Mouse (Mus musculus): ENCODE measurements around the gene Wdfy3. TPM values are rescaled to one million over a fixed set of nuclear protein-coding genes. Genes with fewer than 3 reads are reported as not detected.
"Not testable (repeated sequence)": the region's sequence is repeated elsewhere in the genome, so short reads cannot be mapped to it uniquely, and the experiment has no call there.

The Wdfy3 gene
- polyA plus RNA-seq, 1 experiment from 2014 or later = 15.7 TPM

DNA sequence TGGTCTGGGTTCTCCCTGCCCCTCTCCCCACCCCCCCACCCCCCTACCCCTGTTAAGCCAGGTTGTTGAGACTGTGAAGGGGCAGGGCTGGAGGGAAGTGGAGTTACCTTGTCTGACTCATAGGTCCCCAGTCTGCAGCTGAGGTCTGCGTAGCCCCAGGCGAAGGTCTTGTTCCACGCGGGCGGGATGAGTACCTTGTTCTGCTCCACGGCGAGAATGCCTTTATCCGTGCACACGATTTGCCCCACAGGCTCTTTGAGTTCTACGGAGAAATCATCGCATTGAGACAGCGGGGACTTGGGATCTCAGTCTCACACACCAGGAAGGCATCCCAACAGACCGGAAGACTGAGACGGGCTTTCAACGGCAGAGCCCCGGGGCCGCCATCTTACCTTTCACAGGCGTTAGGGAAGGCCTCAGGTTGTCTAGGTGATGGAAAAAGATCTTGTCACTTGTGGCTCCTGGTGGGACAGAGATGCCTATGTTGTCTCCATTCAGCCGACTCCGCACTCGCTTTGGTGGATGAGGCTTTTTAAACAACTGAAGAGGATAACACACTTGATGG, 217.5 kb downstream of the Wdfy3 start:
- no peak for ATAC-seq (ENCODE audit: insufficient number of reproducible peaks, low FRiP score)
- Histone ChIP-seq H3K4me1 (replicated peaks) (no peaks in the 10 kb centered on the region), H3K4me3 (no peak overlapping the region), H3K27me3 (replicated peaks) (no peaks in the 10 kb centered on the region), H3K27ac (ENCODE audit: poor library complexity, severe bottlenecking) (no peak overlapping the region), H3K4me2 (no peak overlapping the region), H3K9ac (no peak overlapping the region), H3K9me3 (replicated peaks) (no peaks in the 10 kb centered on the region), H3K36me3 (peaks cover 91% of the 10 kb centered on the region)
- 95% methylated on average over 21 of the region's 21 CpGs for WGBS

DNA sequence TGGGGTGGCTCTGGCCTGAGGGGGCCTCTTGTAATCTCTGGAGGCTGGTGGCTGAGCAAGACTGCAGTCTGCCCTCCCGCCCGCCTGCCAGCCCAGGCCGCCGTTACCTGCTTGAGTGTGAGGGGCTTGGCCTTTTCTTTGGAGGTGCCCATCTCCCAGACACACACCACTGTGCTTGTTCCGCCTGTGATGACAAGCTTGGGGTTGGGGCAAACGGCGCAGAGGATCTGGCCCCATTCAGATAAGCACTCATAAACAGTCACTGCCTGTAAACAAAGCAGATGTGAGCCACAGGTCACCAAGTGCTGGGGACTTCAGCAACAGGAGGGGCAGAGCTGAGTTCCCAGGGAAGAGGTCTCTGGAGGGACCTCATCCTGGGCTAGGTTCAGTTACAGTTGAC, 218.6 kb downstream of the Wdfy3 start:
- Histone ChIP-seq H3K4me3 (no peak overlapping the region), H3K9me3 (replicated peaks) (no peaks in the 10 kb centered on the region), H3K27ac (ENCODE audit: poor library complexity, severe bottlenecking) (no peak overlapping the region), H3K9ac (no peak overlapping the region), H3K4me1 (replicated peaks) (no peaks in the 10 kb centered on the region), H3K27me3 (replicated peaks) (no peaks in the 10 kb centered on the region), H3K36me3 (peaks cover 98% of the 10 kb centered on the region), H3K4me2 (no peak overlapping the region)
- 79% methylated on average over 7 of the region's 7 CpGs for WGBS
- ATAC-seq (ENCODE audit: insufficient number of reproducible peaks, low FRiP score) = no peak

DNA sequence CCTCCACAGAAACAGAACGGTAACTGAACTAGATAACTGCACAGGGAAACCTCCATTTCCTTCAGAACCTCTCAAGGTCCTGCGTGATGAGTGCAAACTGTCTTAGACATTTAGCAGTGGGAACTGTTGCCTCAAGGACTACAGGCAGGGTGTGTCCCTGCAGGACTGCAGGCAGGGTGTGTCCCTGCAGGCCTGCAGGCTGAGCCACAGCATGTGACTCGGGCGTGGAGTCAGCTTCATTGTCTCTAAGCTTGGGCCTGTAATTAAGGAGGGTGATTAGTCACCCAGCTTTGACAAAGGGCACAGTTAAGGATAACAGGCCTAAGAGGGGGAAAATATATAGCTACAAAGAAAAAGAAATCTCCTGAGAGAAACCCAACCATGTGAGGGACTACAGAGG, 222.0 kb downstream of the Wdfy3 start:
- Histone ChIP-seq H3K36me3 (peaks cover 99% of the 10 kb centered on the region), H3K9ac (no peak overlapping the region), H3K4me1 (replicated peaks) (no peaks in the 10 kb centered on the region), H3K4me3 (no peak overlapping the region), H3K27me3 (replicated peaks) (no peaks in the 10 kb centered on the region), H3K4me2 (no peak overlapping the region), H3K27ac (ENCODE audit: poor library complexity, severe bottlenecking) (no peak overlapping the region), H3K9me3 (replicated peaks) (no peaks in the 10 kb centered on the region)
- 73% methylated on average over 4 of the region's 4 CpGs for WGBS
- ATAC-seq (ENCODE audit: insufficient number of reproducible peaks, low FRiP score) = no peak

DNA sequence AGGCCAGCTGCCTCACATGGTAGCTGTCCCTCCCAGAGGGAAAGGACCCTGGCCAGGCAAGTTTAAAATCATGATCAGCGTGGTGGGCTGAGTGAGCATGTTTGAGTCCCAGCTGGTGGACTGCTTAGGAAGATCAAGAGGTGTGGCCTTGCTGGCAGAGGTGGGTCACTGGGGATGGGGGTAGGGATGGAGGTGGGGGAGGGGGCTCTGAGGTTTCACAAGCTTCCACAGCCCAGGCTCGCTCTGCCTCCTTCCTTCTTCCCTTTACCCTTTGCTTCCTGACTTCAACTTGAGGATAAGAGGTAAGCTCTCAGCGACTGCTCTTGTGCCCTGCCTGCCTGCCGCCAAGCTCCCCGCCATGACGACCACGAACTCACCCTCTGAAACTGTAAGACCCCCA, 222.4 kb downstream of the Wdfy3 start:
- Histone ChIP-seq H3K27me3 (replicated peaks) (no peaks in the 10 kb centered on the region), H3K36me3 (peaks cover 99% of the 10 kb centered on the region), H3K4me1 (replicated peaks) (no peaks in the 10 kb centered on the region), H3K27ac (ENCODE audit: poor library complexity, severe bottlenecking) (no peak overlapping the region), H3K4me2 (no peak overlapping the region), H3K9ac (no peak overlapping the region), H3K4me3 (no peak overlapping the region), H3K9me3 (replicated peaks) (no peaks in the 10 kb centered on the region)
- 79% methylated on average over 7 of the region's 7 CpGs for WGBS
- no peak for ATAC-seq (ENCODE audit: insufficient number of reproducible peaks, low FRiP score)

DNA sequence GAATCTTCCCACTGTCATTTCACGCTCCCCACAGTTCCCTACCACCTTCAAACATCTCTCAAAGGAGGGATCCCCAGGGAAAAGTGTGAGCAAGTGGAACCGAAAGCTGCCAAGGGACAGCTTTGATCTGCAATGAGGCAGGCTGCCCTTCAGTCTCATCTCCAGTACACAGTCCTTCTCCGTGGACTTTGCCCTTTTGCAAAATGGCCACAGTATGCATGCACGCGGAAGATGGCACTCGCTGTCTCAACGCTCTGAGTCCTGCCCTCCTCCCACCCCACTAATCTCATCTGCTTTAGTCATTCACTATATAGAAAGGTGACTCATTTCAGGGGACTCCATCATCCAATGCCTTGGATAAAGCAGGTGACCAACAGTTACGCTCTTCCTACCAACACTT, 223.8 kb downstream of the Wdfy3 start:
- Histone ChIP-seq H3K4me2 (no peak overlapping the region), H3K9ac (no peak overlapping the region), H3K4me1 (replicated peaks) (no peaks in the 10 kb centered on the region), H3K9me3 (replicated peaks) (no peaks in the 10 kb centered on the region), H3K4me3 (no peak overlapping the region), H3K27ac (ENCODE audit: poor library complexity, severe bottlenecking) (no peak overlapping the region), H3K36me3 (peaks cover 99% of the 10 kb centered on the region), H3K27me3 (replicated peaks) (no peaks in the 10 kb centered on the region)
- WGBS = 93% methylated on average over 8 of the region's 8 CpGs
- ATAC-seq (ENCODE audit: insufficient number of reproducible peaks, low FRiP score) = no peak

DNA sequence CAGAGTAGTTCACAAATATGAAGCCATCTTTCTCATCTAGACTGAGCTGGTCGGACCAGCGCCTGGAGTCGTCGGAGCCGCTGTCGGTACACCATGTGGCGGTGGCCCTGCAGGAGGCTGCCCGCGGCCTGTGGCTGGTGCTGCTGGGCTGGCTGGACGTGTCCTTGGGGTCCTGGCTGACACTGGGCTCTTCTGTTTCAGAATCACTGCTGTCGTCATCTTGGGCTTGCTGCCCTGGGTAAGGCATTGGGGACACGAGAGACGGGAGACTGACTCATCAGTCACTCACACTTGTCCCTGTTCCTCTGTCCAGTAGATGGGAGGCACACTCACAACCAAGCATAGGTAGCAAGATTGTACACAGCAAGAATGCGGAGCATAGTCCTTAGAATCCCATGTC, 224.7 kb downstream of the Wdfy3 start:
- Histone ChIP-seq H3K9me3 (replicated peaks) (no peaks in the 10 kb centered on the region), H3K4me2 (no peak overlapping the region), H3K4me3 (no peak overlapping the region), H3K27me3 (replicated peaks) (no peaks in the 10 kb centered on the region), H3K9ac (no peak overlapping the region), H3K36me3 (peaks cover 100% of the 10 kb centered on the region), H3K4me1 (replicated peaks) (no peaks in the 10 kb centered on the region), H3K27ac (ENCODE audit: poor library complexity, severe bottlenecking) (no peak overlapping the region)
- WGBS = 94% methylated on average over 14 of the region's 14 CpGs
- ATAC-seq (ENCODE audit: insufficient number of reproducible peaks, low FRiP score) = no peak

DNA sequence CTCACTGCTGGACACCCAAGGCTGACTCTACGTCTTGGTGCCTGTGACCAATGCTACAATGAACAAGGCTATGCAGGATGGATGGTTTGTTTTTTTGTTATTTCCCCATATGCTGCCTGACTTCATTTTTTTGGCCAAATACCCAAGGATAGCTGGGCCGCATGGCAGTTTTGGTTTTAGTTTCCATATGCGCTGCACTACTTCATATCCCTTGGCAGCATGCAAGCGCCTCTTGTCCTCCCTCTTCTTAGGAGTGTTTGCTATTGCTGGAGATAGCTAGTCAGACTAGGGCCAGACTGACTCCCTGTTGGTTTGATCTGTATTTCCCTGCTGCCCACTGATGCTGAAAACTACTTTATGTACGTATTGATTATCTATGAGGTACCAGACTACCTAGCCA, 229.2 kb downstream of the Wdfy3 start:
- no peak overlapping the region for H3K4me2 ChIP-seq
- H3K4me1 ChIP-seq (replicated peaks) = no peaks in the 10 kb centered on the region
- no peaks in the 10 kb centered on the region for H3K27me3 ChIP-seq (replicated peaks)
- no peak overlapping the region for H3K27ac ChIP-seq (ENCODE audit: poor library complexity, severe bottlenecking)
- no peak overlapping the region for H3K9ac ChIP-seq
- no peak for ATAC-seq (ENCODE audit: insufficient number of reproducible peaks, low FRiP score)
- H3K9me3 ChIP-seq (replicated peaks) = no peaks in the 10 kb centered on the region
- WGBS = 97% methylated on average over 5 of the region's 5 CpGs
- peaks cover 93% of the 10 kb centered on the region for H3K36me3 ChIP-seq
- H3K4me3 ChIP-seq = no peak overlapping the region

DNA sequence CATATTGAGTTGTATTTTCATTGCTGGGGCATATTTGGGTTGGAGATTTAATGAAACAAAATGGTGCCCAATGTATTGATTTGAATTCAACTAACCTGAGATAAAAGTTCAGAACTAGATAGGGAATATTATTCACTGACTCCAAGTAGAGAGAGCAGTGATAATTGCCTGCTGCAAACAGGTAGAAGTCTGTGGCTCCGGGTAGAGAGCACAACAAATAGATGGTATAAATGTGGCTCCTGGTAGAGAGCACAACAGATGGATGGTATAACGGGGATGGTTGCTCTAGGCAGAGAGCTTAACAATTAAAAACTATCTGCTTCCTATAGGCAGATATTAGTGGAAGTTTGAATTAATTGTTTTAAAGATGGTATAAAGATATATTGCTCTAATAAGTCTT, 232.1 kb downstream of the Wdfy3 start:
- H3K36me3 ChIP-seq = peaks cover 82% of the 10 kb centered on the region
- H3K27ac ChIP-seq (ENCODE audit: poor library complexity, severe bottlenecking); H3K27me3 ChIP-seq (replicated peaks); H3K9ac ChIP-seq; H3K9me3 ChIP-seq (replicated peaks); H3K4me3 ChIP-seq; H3K4me1 ChIP-seq (replicated peaks); ATAC-seq (ENCODE audit: insufficient number of reproducible peaks, low FRiP score); H3K4me2 ChIP-seq: not testable (repeated sequence)
- WGBS = 87% methylated on average over 2 of the region's 2 CpGs

DNA sequence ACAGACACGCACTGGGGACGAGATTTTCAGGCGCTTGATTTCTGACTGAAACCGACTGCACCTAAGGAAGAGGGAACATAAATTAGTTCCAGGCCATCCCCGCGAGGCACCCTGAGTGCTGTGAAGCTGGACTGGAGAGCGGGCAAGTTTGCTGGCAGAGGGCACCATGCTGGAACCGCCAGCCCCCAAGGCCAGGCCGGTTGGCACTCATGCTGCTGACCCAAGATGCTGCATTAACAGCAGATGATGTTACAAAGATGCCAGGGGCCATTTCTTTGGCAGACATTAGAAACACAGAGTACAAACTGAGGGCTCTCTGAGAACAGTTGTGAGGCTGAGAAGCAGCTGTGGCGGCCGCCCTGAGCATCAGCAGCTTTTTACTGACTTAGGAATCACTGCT, 233.5 kb downstream of the Wdfy3 start:
- Histone ChIP-seq H3K27me3 (replicated peaks) (no peaks in the 10 kb centered on the region), H3K4me1 (replicated peaks) (no peaks in the 10 kb centered on the region), H3K36me3 (peaks cover 74% of the 10 kb centered on the region), H3K4me2 (no peak overlapping the region), H3K9me3 (replicated peaks) (no peaks in the 10 kb centered on the region), H3K27ac (ENCODE audit: poor library complexity, severe bottlenecking) (no peak overlapping the region), H3K4me3 (no peak overlapping the region), H3K9ac (no peak overlapping the region)
- WGBS = 90% methylated on average over 11 of the region's 11 CpGs
- ATAC-seq (ENCODE audit: insufficient number of reproducible peaks, low FRiP score) = no peak

DNA sequence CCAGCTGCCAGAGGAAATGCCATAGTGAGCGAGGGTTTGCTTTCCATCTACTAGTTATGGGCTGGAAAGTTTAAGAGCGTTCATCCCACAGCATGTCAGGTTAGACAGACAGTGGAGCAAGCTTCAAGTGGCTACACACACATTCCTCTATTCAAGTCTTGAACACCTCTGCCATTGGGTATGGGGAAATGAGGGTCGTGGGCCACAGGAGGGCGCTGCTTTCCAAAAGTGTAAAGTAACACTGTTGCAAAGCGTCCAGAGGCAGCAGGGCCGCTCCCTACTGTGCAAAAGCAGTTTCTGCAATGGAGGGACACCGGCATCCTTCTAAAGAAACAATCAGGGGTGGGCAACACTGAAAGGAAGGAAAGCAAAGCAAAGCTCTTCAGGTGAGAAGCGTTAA, 235.8 kb downstream of the Wdfy3 start:
- Histone ChIP-seq H3K9me3 (replicated peaks) (no peaks in the 10 kb centered on the region), H3K9ac (no peak overlapping the region), H3K36me3 (peaks cover 52% of the 10 kb centered on the region), H3K4me1 (replicated peaks) (no peaks in the 10 kb centered on the region), H3K27me3 (replicated peaks) (no peaks in the 10 kb centered on the region), H3K27ac (ENCODE audit: poor library complexity, severe bottlenecking) (no peak overlapping the region), H3K4me2 (no peak overlapping the region), H3K4me3 (no peak overlapping the region)
- 68% methylated on average over 8 of the region's 8 CpGs for WGBS
- no peak for ATAC-seq (ENCODE audit: insufficient number of reproducible peaks, low FRiP score)

DNA sequence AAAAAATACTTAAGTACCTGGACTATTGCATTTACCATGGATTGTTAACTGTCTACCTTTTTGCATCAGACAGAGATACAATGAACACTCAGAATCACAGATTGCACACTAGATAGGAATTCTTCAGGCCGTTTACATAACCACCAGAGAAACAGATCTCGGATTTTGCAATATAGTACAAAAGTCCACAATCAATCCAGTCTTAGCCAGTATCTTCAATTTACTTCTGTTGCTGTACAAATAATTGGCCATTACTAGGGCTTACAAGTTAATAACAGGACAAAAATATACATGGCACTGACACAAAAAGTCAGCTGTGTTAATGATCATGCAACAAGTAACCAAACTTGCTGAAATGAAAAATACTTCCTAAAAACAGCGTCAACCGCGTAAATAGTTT, 236.7 kb downstream of the Wdfy3 start:
- WGBS = 91% methylated on average over 5 of the region's 5 CpGs
- no peak overlapping the region for H3K9ac ChIP-seq

DNA sequence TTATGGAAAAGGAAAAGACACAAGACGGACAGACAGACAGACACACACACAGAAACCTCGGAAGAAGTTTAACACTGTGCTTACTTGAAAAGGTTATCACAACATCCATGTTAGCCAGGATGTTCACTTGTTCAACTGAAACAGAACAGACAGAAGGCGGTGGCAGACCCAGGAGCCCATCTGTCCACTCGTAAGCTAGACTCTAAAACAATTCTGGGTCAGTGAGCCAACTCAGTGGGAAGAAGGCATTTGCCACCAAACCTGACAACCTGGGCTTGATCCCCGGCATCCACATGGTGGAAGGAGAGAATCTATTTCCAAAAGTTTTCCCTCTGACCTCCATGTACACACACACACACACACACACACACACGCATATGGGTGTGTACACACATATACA, 237.7 kb downstream of the Wdfy3 start:
- Histone ChIP-seq H3K9ac (no peak overlapping the region), H3K36me3 (peaks cover 37% of the 10 kb centered on the region), H3K27me3 (replicated peaks) (no peaks in the 10 kb centered on the region), H3K27ac (ENCODE audit: poor library complexity, severe bottlenecking) (no peak overlapping the region), H3K4me1 (replicated peaks) (peaks cover 7% of the 10 kb centered on the region), H3K4me3 (no peak overlapping the region), H3K9me3 (replicated peaks) (no peaks in the 10 kb centered on the region), H3K4me2 (no peak overlapping the region)
- no peak for ATAC-seq (ENCODE audit: insufficient number of reproducible peaks, low FRiP score)
- WGBS = 91% methylated on average over 6 of the region's 6 CpGs

More for the DNA sequence above, 236.7 kb downstream of the Wdfy3 start:
- no peak overlapping the region for H3K4me2 ChIP-seq
- no peaks in the 10 kb centered on the region for H3K27me3 ChIP-seq (replicated peaks)
- no peaks in the 10 kb centered on the region for H3K4me1 ChIP-seq (replicated peaks)
- no peak overlapping the region for H3K27ac ChIP-seq (ENCODE audit: poor library complexity, severe bottlenecking)
- ATAC-seq (ENCODE audit: insufficient number of reproducible peaks, low FRiP score) = no peak
- no peaks in the 10 kb centered on the region for H3K9me3 ChIP-seq (replicated peaks)
- H3K4me3 ChIP-seq = no peak overlapping the region
- peaks cover 45% of the 10 kb centered on the region for H3K36me3 ChIP-seq
